Mouse (Mus musculus) liver, adult 2 months (tissue): Measurements from ENCODE around the gene Nipa2.

ENCODE experiments used
- CTCF ChIP-seq: fragments of 200-500 bp; IDR thresholded peaks from 2 replicates; pipeline ENCODE4 v1.5.1; 2011; ENCODE audit warnings: low read depth, low read length, control low read depth
- POLR2A ChIP-seq: fragments of 200-500 bp; IDR thresholded peaks from 2 replicates; pipeline ENCODE4 v1.6.1; 2011; ENCODE audit warnings: low read length, control low read depth; ENCODE audit not compliant: insufficient read depth; ENCODE audit errors: extremely low read depth

DNA sequence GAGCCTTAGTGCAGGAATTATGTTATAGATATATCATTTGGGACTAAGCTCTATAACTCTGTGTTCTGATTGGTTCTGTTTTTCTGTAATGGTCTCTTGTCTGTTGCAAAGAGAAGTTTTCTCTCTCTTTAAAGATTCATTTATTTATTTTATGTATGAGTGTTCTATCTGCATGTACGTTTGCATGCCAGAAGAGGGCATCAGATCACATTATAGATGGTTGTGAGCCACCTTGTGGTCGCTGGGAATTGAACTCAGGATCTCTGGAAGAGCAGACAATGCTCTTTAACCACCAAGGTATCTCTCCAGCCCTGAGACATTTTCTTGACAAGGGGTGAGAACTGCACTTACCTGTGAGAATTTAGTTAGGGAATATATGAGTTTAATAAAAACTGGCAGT, 56.8 kb downstream of the Nipa2 start:
- TF ChIP-seq CTCF (no peak), POLR2A (no peak)
